Mouse (Mus musculus): ENCODE measurements around the gene Myt1l.

DNA sequence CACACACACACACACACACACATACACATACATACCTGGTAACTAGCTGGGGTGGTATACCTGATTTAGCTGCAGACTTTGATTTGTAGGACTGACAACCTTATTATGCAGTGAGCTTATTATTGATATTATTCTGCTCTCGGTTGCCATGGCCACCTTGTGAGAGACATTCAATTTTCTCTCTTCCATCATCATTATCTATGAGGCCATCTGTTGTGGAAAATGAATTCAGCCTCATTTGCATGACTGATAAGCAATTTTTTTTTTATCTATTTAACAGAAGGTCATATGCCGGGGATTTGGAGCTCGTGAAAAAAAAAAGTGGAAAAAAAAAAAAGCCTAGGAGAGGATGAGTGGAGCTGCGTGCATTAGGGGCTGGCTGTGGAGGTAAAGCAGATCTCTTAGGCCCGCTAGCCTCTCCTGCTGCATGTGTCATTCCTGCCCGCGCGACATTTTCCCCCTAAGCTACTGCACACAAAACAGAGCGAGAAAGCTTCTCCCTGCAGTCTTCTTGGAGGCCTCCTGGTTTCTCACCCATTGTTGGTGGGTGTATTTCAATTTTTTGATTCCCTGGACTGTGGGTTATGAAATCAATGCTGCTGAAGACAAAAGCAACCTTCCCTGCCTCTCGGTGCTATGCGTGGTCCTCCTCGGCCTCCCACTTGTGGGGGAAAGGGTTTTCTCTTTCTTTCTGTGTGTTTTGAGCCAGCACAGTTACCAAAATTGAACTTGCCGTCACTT lies at the start of gene Myt1l:
- TF ChIP-seq CTCF (IDR thresholded peaks at IDR 0.05; ENCODE audit: insufficient read depth, low read depth, low read length) (no peak), POLR2A (IDR thresholded peaks at IDR 0.05; ENCODE audit: insufficient read depth, low read depth, low read length) (no peak)
